Mouse (Mus musculus) monocyte, adult 59 days (primary cell): ENCODE measurements around the gene Nolc1. TPM values are rescaled to one million over a fixed set of nuclear protein-coding genes. Genes with fewer than 3 reads are reported as not detected.

Experiments used
- total RNA-seq, 2 experiments: library from RNA; stranded (reverse); gene quantifications; one replicate each; pipeline ENCODE4 v1.2.4; 2023

Nolc1 gene
- 10 to 100 TPM; 37.2 to 43.7 TPM for total RNA-seq

DNA sequence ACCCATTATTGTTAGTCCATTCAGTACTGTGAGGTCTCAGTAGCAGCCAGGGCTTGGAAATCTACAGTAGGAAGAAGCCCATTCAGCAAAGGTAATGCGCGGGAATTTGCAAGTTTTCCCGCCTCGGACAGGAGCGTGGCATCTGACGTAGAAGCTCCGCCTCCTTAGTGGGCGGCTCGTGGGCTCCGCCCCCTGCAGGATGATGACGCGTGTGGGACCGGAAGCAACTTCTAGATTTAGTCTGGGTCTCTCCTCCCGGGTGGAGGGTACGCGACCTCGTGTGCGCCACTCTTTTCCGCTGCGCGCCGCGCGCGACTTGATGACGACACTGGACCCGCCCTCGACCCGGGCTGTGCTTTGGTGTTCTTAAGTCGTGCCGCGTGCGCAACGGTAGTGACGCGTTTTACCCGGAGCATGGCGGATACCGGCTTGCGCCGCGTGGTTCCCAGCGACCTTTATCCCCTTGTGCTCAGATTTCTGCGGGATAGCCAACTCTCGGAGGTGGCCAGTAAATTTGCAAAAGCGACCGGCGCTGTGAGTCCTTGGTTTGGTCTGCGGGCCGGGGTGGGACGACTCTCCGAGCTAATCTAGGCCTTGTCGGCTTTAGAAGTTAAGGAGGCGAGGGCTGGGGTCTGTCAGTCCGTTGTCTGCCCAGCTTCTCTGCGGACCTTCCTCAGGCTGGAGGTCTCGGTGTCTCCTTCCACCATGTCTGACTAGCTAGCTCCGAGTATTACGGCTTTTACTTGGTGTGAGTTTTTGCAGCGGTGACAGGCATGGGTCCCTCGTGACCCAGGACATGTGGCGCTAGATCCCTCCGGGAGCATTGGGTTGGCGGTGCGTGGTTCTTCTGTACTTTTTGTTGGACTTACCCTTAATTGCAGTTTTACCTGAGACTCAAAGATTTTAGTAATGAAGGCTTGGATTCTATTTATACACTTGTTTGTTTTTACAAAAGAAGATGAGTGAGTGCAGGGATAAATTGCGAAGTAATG is at the start of gene Nolc1:
Gene Nolc1 (plus strand): TSS at position 248 of the 992 bp plus-strand sequence.

DNA sequence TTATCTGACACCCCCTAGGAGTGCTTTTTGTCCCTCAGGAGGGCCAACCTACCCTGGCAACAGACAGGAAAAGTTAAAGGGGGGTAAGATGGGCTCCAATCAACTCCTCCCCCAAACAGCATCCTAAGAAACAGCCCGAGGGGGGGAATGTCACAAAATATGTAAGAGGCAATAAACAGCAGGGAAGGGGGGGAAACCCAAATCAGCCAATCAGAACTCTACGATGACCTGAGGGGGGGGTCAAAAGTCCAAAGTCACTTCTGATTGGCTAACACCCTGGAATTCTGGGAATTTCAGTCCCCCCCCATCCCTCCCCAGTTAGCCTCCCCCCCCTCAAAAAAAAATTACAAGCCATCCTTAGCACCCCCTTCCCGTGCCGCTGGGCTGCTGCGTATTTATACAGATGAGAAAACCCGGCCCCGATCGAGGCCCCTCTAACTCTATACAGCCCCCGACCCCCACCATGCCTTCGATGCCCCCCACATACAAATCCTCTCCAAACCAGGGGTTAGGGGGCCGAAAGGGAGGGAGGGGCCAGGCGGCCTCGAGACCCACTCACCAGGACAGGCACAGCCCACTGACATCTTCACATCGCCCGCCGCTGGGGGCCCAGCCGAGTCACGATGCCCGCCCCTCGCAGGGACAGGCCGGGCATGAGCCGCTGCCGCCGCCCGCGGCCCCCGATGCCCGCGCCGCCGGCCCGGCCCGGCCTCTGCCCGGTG is 31.2 kb upstream of the Nolc1 start, which contains the start of gene Pprc1:
Gene Pprc1 (plus strand): TSS at position 616 of the 722 bp plus-strand sequence.

DNA sequence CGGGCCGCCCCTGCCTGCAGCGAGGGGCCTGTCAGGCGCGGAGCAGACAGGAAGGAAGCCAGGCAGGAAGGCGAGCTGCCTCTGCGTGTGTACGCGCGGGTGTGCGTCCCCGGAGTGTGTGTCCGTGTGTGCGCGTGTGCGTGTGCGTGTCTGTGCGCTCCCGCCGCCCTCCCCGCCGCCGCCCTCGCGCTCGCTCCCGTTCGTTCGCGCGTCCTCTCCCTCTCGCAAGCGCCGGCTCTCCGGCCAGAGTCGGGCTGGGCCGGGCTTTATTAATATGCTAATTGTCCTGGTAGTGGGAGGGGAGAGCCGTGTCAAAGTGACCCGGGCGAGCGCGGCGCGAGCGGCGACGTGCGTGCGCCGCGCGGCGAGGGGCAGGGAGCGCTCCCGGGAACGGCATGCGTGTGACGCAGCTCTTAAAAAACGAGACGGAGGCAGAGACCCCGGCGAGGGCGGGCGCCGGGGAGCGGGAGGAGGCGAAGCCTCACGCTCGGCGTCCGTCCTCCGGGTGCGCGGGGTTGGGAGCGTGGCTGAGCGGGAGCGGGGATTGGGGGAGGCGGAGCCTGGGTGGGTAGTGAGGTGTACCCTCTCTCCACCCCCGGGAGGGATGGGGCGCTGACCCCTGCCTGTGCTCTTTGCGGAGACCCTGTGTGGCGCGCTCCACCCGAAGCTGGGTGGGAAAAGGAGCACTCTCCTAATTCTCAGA is 30.5 kb upstream of the Nolc1 start, which contains the start of gene Ldb1:
Gene Ldb1 (minus strand): TSS at position 222 of the 703 bp plus-strand sequence.

DNA sequence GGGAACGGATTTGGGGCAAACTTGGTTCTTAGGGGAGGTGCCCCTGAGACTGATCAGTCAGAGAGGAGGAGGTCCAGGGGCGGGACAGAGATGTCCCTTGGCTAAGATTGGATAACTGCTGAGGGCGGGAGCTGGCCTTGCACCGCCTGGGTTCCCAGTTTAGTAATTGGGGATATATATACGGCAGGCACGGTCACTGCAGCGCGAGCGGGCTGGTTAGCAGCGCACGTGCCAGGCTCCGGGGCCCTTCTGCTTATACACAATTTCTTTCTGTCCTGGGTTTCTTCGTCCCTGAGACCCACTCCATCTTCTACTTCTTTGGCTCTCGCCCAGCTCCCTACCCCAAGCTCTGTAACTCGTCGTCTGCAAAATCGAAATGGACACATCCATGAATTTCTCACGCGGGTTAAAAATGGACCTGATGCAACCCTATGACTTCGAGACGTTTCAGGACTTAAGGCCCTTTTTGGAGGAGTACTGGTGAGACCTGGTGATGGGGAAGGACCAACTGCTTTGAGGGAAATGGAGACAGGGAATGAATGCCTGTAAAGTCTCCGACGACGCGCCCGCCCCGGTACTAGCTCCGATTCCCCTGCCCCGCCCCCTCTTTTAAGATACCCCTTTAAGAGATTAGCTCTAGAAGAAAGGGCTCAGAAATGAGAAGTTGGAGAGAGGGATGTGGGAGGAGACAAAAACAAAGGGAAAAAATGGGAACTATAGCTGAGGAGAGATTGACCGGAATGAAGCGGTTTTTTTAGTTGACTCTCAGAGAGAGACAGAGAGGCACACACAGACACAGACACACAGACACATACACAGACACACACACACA is 56.2 kb downstream of the Nolc1 start, which contains the start of gene Elovl3:
Gene Elovl3 (plus strand): TSS at position 204 of the 832 bp plus-strand sequence.

Other genes starting within 250 kb of the Nolc1 start
- 10 to 100 TPM; 20.0 to 20.6 TPM for gene Armh3, start 77.4 kb upstream of the Nolc1 start, total RNA-seq
- gene Hps6, start 72.4 kb upstream of the Nolc1 start, total RNA-seq: 10 to 100 TPM; 11.8 TPM
- 10 to 100 TPM; 67.6 to 70.4 TPM for gene Pprc1, start 31.0 kb upstream of the Nolc1 start, total RNA-seq
- gene Ldb1, start 30.6 kb upstream of the Nolc1 start, total RNA-seq: 100 to 1,000 TPM; 116 to 118 TPM
- gene Elovl3, start 56.0 kb downstream of the Nolc1 start, total RNA-seq: not detected
- gene Pitx3, start 72.5 kb downstream of the Nolc1 start, total RNA-seq: not detected
- gene Gbf1, start 76.6 kb downstream of the Nolc1 start, total RNA-seq: 10 to 100 TPM; 72.3 to 76.8 TPM
- 100 to 1,000 TPM; 174 to 199 TPM for gene Nfkb2, start 228.5 kb downstream of the Nolc1 start, total RNA-seq